Mouse (Mus musculus) mouse trophoblast stem cell (cell line): ENCODE results near the gene Anks1.
"Not testable (repeated sequence)": the region's sequence is repeated elsewhere in the genome, so short reads cannot be mapped to it uniquely, and the experiment has no call there.

Source experiments
- in situ Hi-C, 2 experiments: fragments of 300-500 bp; cut with MseI, MboI; formaldehyde crosslinking; loops; 2 replicates in 1 of 2; 3 replicates in 1 of 2; pipeline ENCODE4 v1.15.1; 2025

Anks1 gene

GRCm38 (mm10) chr17:27931826-27932225 lies 22.7 kb downstream of the Anks1 start:
- in situ Hi-C loops: no loop called here

GRCm38 (mm10) chr17:27934136-27934910 lies 25.2 kb downstream of the Anks1 start:
- in situ Hi-C loops: no loop called here

DNA sequence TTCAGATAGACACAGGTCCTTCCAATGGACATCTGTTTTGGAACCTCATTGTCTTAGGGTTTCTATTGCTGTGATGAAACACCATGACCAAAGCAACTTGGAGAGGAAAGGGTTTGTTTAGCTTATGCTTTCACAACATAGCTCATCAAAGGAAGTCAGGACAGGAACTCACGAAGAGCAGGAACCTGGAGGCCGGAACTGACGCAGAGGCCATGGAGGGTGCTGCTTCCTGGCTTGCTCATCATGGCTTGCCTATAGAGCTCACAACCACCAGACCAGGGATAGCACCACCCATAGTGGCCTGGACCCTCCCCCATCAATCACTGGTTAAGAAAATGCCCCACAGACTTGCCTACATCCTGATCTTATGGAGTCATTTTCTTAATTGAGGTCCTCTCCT lies 26.0 kb downstream of the Anks1 start:
- in situ Hi-C loops: no loop called here

DNA sequence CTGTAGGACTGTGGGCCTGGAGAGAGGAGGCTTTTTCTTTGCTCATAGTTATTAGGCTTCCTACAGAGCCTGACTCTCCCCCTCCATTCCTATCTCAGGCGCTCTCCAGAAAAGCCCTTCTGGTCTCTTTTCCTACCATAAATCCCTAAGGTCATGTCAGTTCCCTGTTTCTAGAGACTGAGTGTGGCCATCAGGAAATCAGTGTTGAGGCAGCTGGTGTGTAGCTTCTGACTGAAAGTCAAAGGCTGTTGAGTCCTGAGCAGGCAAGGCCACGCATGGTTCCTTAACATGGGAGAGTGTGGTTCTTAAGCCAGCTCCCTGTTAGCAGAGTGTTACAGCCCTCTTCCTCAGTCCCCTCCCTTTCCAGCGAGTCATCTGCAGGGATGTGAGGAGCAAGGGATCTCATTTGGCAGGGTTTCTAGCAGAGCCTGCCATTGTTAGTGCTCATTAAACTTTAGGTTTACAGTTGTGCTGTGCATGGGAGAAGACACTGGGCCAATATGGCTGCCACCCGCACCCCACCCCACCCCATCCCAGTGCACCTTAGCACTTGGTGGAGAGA lies 28.0 kb downstream of the Anks1 start:
- in situ Hi-C loops: no loop called here

GRCm38 (mm10) chr17:27938121-27938754 lies 29.1 kb downstream of the Anks1 start:
- in situ Hi-C loops: no loop called here

GRCm38 (mm10) chr17:27939028-27939427 lies 29.9 kb downstream of the Anks1 start:
- in situ Hi-C loops: no loop called here

DNA sequence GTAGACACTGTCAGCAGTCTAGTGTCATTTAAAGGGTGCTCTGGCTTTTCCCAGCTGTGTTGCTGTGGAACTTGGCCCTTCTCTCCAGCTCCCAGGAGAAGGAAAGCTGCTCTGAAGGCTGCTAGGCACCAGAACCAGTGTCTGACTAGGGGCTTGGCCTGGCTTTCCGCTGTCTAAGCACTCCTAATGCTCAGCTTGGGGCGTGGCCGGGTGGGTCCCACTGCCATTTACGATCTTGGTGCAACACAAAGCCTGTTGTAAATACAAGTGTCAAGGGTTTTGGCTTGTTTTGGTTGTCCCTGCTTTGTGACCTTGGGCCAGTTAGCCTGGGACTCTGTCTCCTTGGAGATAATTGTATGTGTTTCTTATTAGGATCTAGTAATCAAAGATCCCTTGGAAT lies 31.2 kb downstream of the Anks1 start:
- in situ Hi-C loops: no loop called here

- in situ Hi-C loops: no loop called here
Measured at GRCm38 (mm10) chr17:27941178-27941577, 32.1 kb downstream of the Anks1 start.

DNA sequence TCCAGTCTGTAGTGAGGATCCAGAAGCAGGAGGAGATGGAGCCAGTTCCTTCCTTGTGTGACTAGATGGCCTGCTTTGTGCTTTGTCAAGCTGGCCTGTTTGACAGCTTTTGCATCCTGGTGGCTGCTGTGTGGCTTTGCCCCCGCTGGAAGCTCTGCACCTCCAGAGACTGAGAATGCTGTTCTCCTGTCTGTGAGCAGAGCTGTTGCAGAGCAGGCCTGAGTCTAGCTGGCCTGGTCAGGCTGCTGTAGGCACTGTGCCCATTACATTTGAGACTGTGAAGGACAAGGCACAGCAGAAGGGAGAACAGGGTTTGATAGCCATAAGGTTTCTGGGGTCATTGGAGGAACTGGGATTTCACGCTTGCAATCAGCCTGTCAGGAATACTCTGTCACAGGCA lies 32.6 kb downstream of the Anks1 start:
- in situ Hi-C loops: no loop called here

GRCm38 (mm10) chr17:27942131-27942530 lies 33.0 kb downstream of the Anks1 start:
- in situ Hi-C loops: no loop called here

GRCm38 (mm10) chr17:27945546-27946216 lies 36.6 kb downstream of the Anks1 start:
- in situ Hi-C loops: no loop called here

DNA sequence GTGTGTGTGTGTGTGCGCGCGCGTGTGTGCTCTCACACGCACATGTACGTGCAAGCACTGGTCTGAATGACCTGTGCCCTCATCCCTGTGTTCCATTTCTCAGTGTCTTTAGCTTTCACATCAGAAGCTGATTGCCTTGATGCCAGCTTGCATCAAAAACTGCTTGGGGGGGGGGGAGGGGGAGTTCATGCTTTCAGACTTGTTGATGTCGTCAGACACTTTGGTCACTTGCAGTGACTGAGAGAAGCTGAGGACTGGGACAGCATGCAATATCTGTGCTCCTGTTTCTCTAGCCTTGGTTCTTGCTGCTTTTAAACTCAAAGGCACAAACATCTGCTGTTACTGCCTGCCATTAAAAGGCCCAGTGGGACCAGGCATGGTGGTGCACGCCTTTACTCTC lies 37.3 kb downstream of the Anks1 start:
- in situ Hi-C loops: no loop called here

GRCm38 (mm10) chr17:27947155-27947554 lies 38.0 kb downstream of the Anks1 start:
- in situ Hi-C loops: no loop called here

DNA sequence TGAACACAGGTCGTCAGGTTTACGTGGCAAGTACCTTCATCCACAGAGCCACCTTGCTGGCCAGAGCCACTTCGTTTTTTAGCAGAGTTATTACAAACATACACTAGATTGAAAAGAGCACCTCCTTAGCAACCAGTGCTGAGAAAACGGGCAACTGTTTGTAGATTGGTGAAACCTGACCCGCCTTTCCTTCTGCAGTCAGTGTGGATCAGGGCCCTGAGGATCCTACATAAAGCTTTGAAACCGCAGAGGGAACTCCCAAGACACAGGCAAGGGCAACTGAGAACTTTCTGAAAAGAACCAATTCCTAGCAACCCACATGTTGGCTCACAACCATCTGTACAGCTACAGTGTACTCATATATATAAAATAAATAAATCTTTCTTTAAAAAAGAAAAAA lies 44.0 kb downstream of the Anks1 start:
- in situ Hi-C loops: no loop called here

GRCm38 (mm10) chr17:27954629-27955402 lies 45.7 kb downstream of the Anks1 start:
- in situ Hi-C loops: no loop called here

DNA sequence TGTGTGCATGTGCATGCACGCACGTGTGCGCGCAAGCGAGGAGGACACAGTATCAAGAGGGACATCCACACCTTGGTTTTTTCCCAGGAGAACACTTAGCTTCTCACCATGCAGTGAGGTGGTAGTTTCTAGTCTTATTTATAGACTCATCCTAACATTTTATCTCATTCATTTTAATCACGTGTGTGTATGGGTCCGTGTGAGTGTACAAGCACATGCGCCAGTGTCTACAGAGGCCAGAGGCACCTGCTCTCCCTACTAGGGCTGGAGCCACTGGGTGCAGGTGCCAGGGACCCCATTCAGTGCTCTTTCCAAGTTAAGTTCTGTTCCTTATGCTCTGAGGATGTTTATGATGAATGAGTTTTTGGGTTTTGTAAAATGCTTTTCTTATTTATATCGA lies 48.5 kb downstream of the Anks1 start:
- in situ Hi-C loops: no loop called here

DNA sequence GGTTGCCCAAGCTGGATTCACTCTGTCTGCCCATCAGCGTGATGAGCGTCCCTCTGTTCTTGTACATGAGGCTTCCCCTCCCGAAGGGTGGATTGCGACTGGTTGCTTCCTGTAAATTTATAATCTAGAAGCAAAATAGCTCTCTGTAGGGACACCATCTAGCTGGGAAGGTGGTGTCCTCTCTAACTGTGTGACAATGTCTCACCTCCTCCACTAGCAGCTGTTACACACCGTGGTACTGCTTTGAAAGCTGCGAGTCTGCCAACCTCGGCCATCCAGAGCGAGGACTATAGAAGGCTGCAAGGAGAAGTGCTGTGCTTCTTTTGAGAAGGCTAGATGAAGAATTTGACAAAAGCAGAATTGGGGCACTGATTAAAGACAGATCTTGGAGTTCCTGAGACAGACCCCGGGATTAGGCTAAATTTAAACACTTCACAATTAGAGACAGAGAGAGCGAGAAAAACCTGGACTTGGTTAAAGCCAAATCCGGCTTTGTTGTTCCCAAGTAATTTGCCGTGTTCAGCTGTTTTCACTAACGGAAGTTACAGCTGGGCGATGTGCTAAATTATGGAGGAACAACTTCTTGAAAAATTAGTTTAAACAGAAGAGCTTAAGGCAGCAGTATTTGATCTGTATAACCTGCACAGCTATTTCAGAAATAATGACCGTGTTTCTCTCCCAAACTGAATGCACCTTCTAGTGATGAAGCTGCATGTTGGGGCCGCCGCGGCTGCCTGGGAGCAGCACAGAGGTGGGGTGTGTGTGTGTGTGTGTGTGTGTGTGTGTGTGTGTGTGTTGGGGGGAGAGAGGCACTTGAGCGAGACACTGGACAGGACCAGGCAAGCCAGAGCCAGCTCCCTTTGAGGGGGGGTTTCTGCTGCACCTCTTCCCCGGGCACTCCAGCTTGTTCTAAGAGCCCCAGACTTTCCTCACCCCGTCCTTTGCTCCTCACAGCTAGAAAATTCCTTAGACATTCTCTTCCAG lies 51.3 kb downstream of the Anks1 start:
- in situ Hi-C loops: no loop called here

DNA sequence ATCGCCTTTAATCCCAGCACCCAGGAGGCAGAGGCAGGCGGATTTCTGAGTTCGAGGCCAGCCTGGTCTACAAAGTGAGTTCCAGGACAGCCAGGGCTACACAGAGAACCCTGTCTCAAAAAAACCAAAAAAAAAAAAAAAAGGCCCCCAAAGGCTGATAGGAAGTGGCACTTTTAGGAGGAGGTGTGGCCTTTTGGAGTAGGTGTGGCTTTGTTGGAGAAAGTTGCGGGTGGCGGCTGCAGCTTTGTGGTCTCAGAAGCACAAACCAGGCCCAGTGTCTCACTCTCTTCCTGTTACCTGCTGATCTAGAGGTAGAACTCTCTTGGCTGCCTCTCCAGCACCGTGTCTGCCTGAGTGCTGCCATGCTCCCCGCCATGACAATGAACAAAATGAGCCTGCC lies 54.0 kb downstream of the Anks1 start:
- in situ Hi-C loops: not testable (repeated sequence)

- in situ Hi-C loops: no loop called here
Measured at GRCm38 (mm10) chr17:27964607-27965006, 55.5 kb downstream of the Anks1 start.

GRCm38 (mm10) chr17:27965292-27965691 lies 56.2 kb downstream of the Anks1 start:
- in situ Hi-C loops: no loop called here

DNA sequence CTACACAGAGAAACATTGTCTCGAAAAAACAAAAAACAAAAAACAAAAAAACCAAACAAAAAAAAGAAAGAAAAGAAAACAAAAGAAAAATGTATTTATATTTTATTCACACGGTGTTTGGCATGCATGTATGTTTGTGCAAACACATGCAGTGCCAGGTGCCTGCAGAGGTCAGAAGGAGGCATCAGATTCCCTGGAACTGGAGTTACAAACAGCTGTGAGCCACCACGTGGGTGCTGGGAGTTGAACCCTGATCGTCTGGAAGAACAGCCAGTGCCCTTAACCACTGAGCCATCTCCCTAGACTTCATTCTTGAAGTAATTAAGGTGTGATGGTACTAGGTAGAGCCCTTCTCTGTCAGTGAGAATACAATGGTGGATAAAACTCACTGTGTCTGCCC lies 57.0 kb downstream of the Anks1 start:
- in situ Hi-C loops: no loop called here
